Mouse (Mus musculus) embryo, embryonic 10.5 days (tissue): ENCODE measurements around the gene Alkbh3.
A peak's percentile ranks its signal among the peaks of the same experiment; 100 is the strongest.

ENCODE experiments used
- DNase-seq: peaks from one replicate; pipeline ENCODE4 v3.0.0-alpha.2; 2015; ENCODE audit warnings: low spot score

Alkbh3 gene

GRCm38 (mm10) chr2:94010335-94011291 lies at the start of gene Alkbh3:
Gene Alkbh3, minus strand, starts transcription at chr2:94010807.
- peak; percentile 96 for DNase-seq

DNA sequence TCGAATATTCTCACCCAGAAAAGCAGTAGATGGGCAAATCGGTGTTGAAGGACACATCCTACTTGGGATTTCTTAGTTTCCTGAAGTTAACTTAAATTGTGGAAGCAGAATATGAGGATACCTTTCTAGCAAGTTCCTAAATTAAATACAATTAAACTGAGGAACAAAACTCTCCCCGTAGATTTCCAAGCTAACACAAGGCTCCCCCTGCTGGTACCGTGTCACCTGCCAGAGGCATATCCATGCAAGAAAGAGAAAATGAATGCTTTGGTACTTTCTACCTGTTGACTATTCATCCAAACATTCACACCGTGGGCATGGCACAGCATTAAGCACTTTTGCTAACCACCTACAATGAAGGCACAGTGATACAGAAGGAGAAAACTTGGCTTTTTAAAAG lies 48.9 kb upstream of the Alkbh3 start:
- DNase-seq: no peak

DNA sequence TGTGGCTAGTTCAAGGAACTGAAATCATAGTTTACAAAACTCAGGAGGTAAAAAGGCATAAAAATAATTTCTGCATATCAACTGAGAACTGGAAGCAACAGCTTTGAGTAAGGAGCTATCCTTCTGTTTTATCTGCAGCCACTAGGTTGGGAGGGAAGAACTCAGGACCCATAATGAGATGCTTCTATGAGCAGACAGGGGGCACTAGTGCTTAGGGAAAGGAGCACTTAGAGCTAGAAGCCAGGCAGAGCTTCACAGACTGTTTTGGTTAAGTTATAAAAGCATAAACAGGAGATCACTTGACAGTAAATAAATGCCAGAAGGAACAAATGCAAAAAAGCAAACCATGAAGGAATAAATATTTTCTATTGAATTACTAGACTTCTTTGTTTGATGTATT lies 44.2 kb upstream of the Alkbh3 start:
- peak; percentile 68 for DNase-seq

DNA sequence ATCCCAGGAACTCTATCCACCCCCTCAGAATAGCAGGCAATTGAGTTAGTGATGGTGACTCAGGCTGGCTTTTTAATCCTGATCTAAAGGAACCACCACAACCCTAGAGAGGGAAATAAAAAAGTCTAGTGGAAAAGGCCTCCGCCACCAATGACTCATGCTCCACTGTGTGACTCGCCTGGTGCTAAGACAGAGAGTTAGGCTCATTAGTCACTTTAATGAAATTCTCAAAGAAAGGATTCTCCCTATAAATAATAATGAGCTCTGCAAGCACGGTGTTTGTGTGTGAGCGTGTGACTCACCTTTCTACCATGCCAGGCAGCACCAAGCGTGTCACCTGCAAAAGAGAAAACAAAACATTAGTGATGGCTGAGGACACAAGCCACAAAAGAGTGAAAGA lies 41.3 kb upstream of the Alkbh3 start:
- DNase-seq: no peak

GRCm38 (mm10) chr2:94050901-94051300 lies 40.3 kb upstream of the Alkbh3 start:
- DNase-seq: no peak

DNA sequence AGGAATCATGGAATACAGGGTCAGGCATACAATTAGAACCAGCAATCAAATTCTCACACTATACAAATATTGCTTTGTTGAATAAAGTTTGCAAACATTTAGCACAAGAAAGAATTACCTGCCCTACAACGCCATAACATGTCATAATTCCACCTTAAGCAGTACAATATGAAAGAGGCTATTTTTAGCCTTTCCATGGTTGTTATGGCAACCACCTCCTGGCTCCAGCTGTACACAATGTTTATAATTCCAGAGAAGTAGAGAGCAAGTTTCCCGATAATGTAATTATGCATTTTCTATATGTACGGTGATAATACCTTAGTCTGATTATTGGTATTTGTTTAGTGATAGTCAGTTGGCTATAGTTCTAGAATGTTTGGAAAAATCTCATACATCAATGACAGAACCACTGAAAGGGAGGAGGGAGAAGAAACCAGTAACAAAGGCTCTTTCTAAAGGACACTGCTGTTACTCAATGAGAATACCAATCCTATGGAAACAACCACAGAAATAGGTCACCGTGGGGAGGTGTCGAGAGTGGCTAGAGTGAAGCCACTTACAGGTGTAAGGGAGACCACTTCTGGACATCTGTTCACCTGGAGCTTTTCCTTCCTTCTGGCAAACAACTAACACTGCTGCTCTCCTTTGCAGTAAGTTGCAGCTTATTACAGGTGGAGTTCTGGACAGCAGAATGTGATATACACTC lies 39.0 kb upstream of the Alkbh3 start:
- DNase-seq: no peak

- DNase-seq: no peak
Measured at GRCm38 (mm10) chr2:94048733-94049470, 38.3 kb upstream of the Alkbh3 start.

DNA sequence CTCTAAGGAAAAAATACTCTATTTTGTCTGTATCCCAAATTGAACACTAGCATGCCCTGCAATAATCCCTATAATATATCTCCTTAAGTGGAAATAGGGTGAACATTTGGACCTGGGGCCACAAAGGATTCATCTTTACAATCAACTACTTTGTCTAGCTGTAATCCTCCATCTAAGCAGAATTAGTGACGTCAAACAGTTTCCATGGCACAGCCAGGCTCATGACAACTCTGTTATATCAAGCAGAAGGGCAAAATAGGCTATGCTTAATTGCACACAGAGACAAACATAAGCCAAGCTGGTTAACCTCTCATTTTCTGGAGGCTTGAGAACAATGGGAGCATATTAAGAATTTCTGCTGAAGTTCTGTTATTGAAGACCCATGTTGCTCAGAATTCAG lies 37.7 kb upstream of the Alkbh3 start:
- no peak for DNase-seq

DNA sequence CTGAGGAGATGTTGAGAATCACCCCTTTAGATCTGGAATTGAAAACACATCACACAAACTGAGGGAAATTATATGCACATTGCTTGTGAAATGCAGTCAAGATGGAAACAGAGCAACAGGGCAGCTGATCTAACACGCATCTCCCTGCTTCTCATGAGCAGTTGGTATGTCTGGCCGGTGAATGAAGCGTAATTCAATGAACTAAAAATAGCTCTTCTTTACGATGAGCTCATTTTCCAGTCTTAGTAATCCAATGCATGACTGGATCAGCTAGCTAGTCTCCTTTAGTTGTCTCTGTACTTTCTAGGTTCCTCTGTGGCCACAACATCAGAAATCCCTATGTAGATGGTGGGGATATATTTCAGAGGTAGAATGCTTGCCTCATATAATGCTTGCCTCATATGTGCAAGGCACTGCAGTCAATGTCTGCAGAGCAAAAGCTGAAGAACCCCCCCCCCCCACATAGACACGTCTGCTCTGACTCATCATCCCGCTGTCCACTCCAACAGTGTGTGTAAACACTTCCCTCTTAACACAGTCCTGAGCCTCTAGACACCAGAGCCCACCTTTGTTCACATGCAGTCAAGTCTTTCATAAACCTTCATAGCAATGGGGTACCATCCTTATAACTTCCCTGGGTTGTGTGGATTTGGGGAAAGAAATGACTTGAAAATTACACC lies 34.9 kb upstream of the Alkbh3 start:
- no peak for DNase-seq

- DNase-seq: no peak
Measured at GRCm38 (mm10) chr2:94044174-94044573, 33.6 kb upstream of the Alkbh3 start.

- peak; percentile 53 for DNase-seq
Measured at GRCm38 (mm10) chr2:94043662-94044061, 33.1 kb upstream of the Alkbh3 start.

DNA sequence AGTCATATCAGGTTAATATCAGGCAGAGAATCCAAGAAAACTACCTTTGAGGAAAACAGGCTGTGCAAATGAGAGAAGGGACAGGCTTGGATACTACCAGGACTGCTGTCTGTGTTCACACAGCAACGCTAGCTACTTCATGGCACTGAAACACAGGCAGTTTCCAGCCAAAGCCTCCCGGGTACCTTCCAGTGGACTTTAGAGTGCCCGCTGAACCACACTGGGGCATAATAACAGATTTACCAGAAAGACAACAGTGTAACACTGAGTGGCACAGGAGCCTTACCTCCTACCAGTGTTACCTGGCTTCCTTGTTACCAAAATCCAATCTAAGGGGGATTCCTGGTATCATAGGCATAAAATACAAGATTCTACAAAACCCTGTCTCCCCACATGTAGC lies 31.9 kb upstream of the Alkbh3 start:
- no peak for DNase-seq

GRCm38 (mm10) chr2:94040391-94041125 lies 30.0 kb upstream of the Alkbh3 start:
- no peak for DNase-seq

DNA sequence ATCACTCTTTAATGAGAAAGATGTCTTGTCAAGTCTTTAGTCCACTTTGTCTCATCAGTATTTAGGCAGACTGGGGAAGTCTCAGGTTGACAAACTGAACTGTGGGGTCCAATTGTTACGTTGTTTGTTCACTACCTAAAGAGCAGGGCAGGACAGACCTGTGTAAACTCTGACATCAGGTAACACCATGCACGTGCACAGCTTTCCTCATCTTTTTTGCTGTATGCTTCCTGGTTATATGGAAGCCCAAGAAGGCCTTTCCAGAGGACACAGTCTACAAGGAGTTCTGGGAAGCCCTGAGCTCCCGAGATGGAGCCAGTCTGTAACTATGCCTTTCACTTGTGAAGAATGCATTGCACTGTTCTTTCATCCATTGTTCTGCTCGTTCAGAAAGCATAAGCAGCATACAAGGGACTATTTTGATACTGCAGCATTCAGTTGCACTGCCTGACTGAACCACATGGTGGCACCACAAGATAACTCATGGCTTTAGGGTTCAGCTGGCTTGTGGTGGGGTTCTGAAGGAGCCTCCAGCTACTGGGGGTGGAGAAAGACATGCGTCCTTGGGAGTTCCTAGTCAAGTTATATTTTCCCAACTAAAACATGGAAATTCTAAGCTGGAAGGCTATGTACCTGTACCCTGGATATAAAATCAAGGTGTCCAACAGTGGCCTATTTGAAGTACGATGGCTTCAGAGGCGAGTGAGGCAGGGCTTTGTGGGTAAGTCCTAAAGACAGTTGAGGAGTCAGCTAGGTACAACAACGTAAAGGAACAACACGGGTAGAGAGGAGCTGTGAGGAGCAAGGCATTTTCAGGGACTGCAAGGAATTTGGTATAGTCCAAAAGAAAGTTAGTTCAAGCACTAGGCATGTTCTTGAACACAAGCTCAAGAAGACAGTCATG lies 25.1 kb upstream of the Alkbh3 start:
- peak; percentile 81 for DNase-seq

- DNase-seq: no peak
Measured at GRCm38 (mm10) chr2:94030602-94031001, 20.0 kb upstream of the Alkbh3 start.

GRCm38 (mm10) chr2:94024637-94025036 lies 14.0 kb upstream of the Alkbh3 start:
- no peak for DNase-seq

GRCm38 (mm10) chr2:94002331-94002730 lies 8.3 kb downstream of the Alkbh3 start:
- DNase-seq: peak; percentile 93

DNA sequence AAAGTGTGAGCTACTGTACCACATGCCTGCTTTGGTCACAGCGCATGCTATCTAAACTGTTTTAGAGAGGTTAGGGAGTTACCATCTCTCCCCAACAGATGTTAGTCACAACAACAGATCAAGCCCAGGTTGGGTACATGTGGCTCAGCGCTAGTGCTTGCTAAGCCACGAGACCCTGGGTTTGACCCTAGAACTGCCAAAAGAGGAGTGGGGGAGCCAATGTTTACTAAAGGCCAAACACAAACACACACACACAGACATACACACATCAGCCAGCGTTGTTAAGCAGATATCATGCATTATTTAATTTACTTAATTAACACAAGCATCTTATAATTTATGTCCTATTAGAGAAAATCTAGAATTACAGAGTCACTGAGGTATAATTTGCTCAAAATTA lies 8.7 kb downstream of the Alkbh3 start:
- no peak for DNase-seq

DNA sequence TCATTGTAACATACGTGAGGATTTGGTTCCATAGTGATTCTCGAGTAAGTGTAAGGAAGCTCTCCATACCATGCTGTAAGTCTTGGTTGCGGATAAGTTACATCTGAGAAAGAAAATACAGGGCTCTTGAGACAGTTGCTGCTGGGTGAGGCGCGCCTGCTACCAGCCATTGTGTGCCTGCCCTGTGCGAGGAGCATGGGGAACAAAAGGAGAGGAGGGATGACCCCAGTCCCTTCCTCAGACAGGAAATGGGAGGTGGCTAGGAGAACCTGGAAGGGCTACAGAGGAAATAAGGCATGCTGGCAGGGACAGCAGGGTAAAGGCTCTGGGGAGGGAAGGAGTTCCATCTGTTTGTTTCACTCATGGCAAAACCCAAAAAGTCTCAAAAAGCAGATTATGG lies 9.2 kb downstream of the Alkbh3 start:
- DNase-seq: no peak

DNA sequence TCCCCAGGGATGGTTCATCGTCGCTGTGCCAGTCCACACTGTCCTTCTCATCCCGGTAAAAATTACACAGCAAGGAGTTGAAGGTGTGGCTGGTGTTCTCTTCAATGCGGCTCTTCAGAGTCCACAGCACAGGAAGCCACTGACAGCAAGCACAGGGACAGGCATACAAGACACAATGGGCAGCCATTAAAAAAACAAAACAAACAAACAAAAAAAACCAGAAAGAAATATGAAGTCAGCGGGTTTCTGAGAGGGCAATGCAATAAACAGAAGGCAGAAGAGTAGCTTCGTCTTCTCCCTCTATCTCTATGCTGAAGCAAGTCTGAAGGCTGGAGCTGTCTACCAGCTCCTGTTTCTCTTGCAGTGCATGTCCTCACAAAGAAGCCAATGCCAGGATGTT lies 14.4 kb downstream of the Alkbh3 start, which contains the start of gene Gm27027:
Gm27027 (minus strand) TSS at position 101 of the 400 bp plus-strand sequence.
- DNase-seq: no peak
